Mouse (Mus musculus) myocyte (in vitro differentiated cells): ENCODE data around the gene Rhbdd2. TPM values are rescaled to one million over a fixed set of nuclear protein-coding genes. Genes with fewer than 3 reads are reported as not detected.

Experiments used
- H3K27me3 ChIP-seq: one replicate; pipeline ENCODE4 v1.6.1; 2011; ENCODE audit not compliant: control insufficient read depth, insufficient read depth, insufficient read length
- H3K36me3 ChIP-seq: one replicate; pipeline ENCODE4 v1.6.1; 2011; ENCODE audit not compliant: control insufficient read depth, insufficient read depth
- H3K4me2 ChIP-seq: one replicate; pipeline ENCODE4 v1.6.1; 2011; ENCODE audit warnings: low read depth, control low read depth
- H3K4me3 ChIP-seq: one replicate; pipeline ENCODE4 v1.5.1; 2011; ENCODE audit warnings: mild to moderate bottlenecking, control low read depth, moderate library complexity
- H3K79me2 ChIP-seq: one replicate; pipeline ENCODE4 v1.6.1; 2011; ENCODE audit not compliant: control insufficient read depth, insufficient read depth
- H3ac ChIP-seq: one replicate; pipeline ENCODE4 v1.6.1; 2011; ENCODE audit not compliant: control insufficient read depth, insufficient read length
- CEBPB ChIP-seq: IDR thresholded peaks from 2 replicates; pipeline ENCODE4 v1.6.1; 2011; ENCODE audit warnings: mild to moderate bottlenecking, moderate library complexity; ENCODE audit not compliant: poor library complexity, insufficient read depth, severe bottlenecking
- E2F4 ChIP-seq: IDR thresholded peaks from one replicate; pipeline ENCODE4 v1.6.1; 2011; ENCODE audit warnings: mild to moderate bottlenecking, control low read depth, moderate library complexity; ENCODE audit not compliant: insufficient read depth
- MAX ChIP-seq: IDR thresholded peaks from one replicate; pipeline ENCODE4 v1.6.1; 2011; ENCODE audit warnings: low read depth, mild to moderate bottlenecking, control low read depth
- MYOD1 ChIP-seq, 3 experiments: IDR thresholded peaks; one replicate each; pipeline ENCODE4 v1.6.1; 2011; ENCODE audit warnings: control low read depth in 2 of 3, low read depth in 2 of 3, mild to moderate bottlenecking in 2 of 3, moderate library complexity in 1 of 3; ENCODE audit not compliant: insufficient read length in 2 of 3, control insufficient read depth in 1 of 3
- MYOG ChIP-seq, 3 experiments: IDR thresholded peaks; one replicate each; pipeline ENCODE4 v1.6.1; 2011; ENCODE audit warnings: control low read depth in 2 of 3, low read depth in 2 of 3, mild to moderate bottlenecking in 2 of 3; ENCODE audit not compliant: insufficient read length in 2 of 3, control insufficient read depth in 1 of 3, insufficient read depth in 1 of 3
- POLR2A ChIP-seq: IDR thresholded peaks from one replicate; pipeline ENCODE4 v1.6.1; 2011; ENCODE audit warnings: low read depth, mild to moderate bottlenecking, control low read depth, moderate library complexity; ENCODE audit not compliant: insufficient read length
- POLR2AphosphoS2 ChIP-seq: IDR thresholded peaks from one replicate; pipeline ENCODE4 v1.6.1; 2011; ENCODE audit warnings: low read depth, control low read depth; ENCODE audit not compliant: insufficient read length
- REST ChIP-seq: IDR thresholded peaks from one replicate; pipeline ENCODE4 v1.6.1; 2011; ENCODE audit warnings: mild to moderate bottlenecking, control low read depth, moderate library complexity; ENCODE audit not compliant: insufficient read depth, insufficient read length
- SRF ChIP-seq: IDR thresholded peaks from one replicate; pipeline ENCODE4 v1.6.1; 2011; ENCODE audit warnings: low read depth; ENCODE audit not compliant: control insufficient read depth, insufficient read length
- TCF12 ChIP-seq: IDR thresholded peaks from one replicate; pipeline ENCODE4 v1.6.1; 2011; ENCODE audit warnings: mild to moderate bottlenecking, control low read depth; ENCODE audit not compliant: poor library complexity, insufficient read depth, severe bottlenecking
- TCF3 ChIP-seq: IDR thresholded peaks from one replicate; pipeline ENCODE4 v1.6.1; 2011; ENCODE audit warnings: low read depth, control low read depth; ENCODE audit not compliant: insufficient read length
- USF1 ChIP-seq: IDR thresholded peaks from one replicate; pipeline ENCODE4 v1.6.1; 2011; ENCODE audit warnings: low read depth, mild to moderate bottlenecking, control low read depth, moderate library complexity
- polyA plus RNA-seq: library from polyadenylated mRNA; unstranded; fragments of >200 nt; fragmentation: generic; extraction: Trizol; gene quantifications from one replicate; pipeline ENCODE4 v1.2.1, GENCODE M21; 2012; ENCODE audit warnings: missing spikeins

Rhbdd2 gene
- polyA plus RNA-seq, 1 experiment: 16.7 TPM

DNA sequence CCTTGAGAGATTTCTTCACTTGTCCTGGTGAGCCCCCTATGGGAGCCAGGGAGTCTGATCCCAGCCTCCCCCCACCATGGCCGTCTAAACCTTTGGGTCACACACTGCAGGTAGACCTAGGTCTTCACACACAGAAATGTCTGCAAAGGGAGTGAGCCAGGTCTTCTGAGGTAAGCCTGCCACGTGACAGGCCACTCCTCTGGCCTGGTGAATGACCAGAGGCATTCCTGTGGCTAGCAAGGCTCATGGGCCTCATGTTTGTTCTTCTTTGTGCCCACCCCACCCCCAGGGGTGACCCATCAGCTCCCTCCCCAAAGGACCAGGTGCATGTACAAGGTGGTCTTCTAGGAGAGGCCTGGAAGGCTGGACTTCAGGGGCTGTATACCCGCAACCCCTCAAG is 19.1 kb downstream of the Rhbdd2 start:
- Histone ChIP-seq H3ac (no peak overlapping the region), H3K4me2 (no peak overlapping the region), H3K36me3 (no peaks in the 10 kb centered on the region), H3K79me2 (no peaks in the 10 kb centered on the region), H3K4me3 (no peak overlapping the region), H3K27me3 (no peaks in the 10 kb centered on the region)
- TF ChIP-seq POLR2A: no peak
- no peak for TF ChIP-seq TCF3
- TF ChIP-seq POLR2AphosphoS2: no peak
- no peak for TF ChIP-seq MYOD1 (IDR thresholded peaks at IDR 0.05; ENCODE audit: control insufficient read depth in 1 of 3, insufficient read length in 2 of 3, low read depth in 2 of 3)
- no peak for TF ChIP-seq CEBPB
- no peak for TF ChIP-seq E2F4
- no peak for TF ChIP-seq MAX
- no peak for TF ChIP-seq TCF12
- TF ChIP-seq USF1: no peak
- no peak for TF ChIP-seq REST
- no peak for TF ChIP-seq SRF
- TF ChIP-seq MYOG (IDR thresholded peaks at IDR 0.05; ENCODE audit: control insufficient read depth in 1 of 3, insufficient read depth in 1 of 3, insufficient read length in 2 of 3, low read depth in 2 of 3): no peak

DNA sequence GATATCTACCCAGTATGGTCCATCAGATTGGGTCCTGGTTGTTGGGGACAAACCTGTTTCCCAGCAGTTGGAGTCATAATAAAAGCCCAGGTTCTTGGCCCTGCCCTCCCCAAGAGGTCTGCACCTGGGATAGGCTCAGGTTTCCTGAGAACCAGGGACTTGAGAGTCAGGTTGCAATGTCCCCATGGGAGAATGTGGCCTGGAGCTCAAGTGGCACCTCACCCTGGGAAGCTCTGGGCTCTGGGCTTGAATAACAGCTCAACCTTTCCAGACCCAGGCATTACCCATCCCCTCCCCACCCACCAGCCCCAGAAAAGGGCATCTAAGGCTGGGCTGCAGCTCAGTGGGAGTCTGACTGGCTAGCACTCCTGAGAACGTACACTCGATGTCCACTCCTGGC is 20.8 kb downstream of the Rhbdd2 start:
- Histone ChIP-seq H3K4me3 (no peak overlapping the region), H3K27me3 (no peaks in the 10 kb centered on the region), H3K79me2 (no peaks in the 10 kb centered on the region), H3K36me3 (no peaks in the 10 kb centered on the region), H3K4me2 (no peak overlapping the region), H3ac (no peak overlapping the region)
- TF ChIP-seq MYOG (IDR thresholded peaks at IDR 0.05; ENCODE audit: control insufficient read depth in 1 of 3, insufficient read depth in 1 of 3, insufficient read length in 2 of 3, low read depth in 2 of 3) (no peak), MAX (no peak), USF1 (no peak), MYOD1 (IDR thresholded peaks at IDR 0.05; ENCODE audit: control insufficient read depth in 1 of 3, insufficient read length in 2 of 3, low read depth in 2 of 3) (no peak)

DNA sequence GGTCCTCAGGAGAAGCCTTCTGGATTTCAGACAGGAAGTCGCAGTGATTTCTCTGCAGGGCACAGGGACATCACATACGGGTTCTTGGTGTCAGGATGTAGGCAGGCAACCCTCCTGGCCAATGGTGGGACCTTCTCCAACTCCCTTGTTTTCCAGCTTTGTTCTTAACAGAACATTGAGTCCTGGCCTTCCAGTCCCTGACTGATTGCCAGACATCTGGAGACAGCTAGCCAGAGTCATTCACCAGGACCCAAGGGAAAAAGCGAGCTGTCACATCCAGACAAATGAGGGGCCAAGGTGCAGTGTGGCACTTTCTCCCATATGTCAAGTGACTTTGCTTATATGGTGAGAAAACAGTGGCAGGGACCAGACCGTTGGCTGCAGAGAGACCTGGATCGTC is 23.6 kb downstream of the Rhbdd2 start:
- Histone ChIP-seq H3K4me3 (no peak overlapping the region), H3K27me3 (no peaks in the 10 kb centered on the region), H3K4me2 (no peak overlapping the region), H3K36me3 (no peaks in the 10 kb centered on the region), H3K79me2 (no peaks in the 10 kb centered on the region), H3ac (no peak overlapping the region)
- no peak for TF ChIP-seq USF1
- TF ChIP-seq MAX: no peak
- TF ChIP-seq CEBPB: no peak

DNA sequence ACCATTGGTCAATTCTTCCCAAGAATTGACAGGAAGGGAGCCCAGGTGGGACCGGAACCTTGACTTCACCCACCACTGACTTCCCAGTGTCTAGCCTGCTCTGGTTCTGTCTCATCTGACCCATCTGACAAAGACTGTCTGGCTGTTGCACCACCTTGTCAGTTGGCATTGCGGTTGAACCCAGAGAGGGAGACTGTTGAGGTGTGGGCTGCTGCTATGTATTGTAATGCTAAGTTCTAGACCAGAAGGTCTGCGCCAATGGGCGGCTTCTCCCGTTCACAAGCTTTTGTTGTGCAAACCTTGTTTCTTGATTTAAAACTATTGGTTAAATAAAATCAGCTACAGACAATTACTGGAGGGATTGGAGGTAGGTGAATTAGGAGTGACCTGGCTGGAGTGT is 24.7 kb downstream of the Rhbdd2 start:
- Histone ChIP-seq H3K79me2 (no peaks in the 10 kb centered on the region), H3K27me3 (no peaks in the 10 kb centered on the region), H3ac (no peak overlapping the region), H3K36me3 (no peaks in the 10 kb centered on the region), H3K4me3 (no peak overlapping the region), H3K4me2 (no peak overlapping the region)
- TF ChIP-seq USF1 (no peak), REST (no peak), E2F4 (no peak), SRF (no peak), POLR2A (no peak), MYOG (IDR thresholded peaks at IDR 0.05; ENCODE audit: control insufficient read depth in 1 of 3, insufficient read depth in 1 of 3, insufficient read length in 2 of 3, low read depth in 2 of 3) (no peak), POLR2AphosphoS2 (no peak), TCF3 (no peak), TCF12 (no peak), MAX (no peak), MYOD1 (IDR thresholded peaks at IDR 0.05; ENCODE audit: control insufficient read depth in 1 of 3, insufficient read length in 2 of 3, low read depth in 2 of 3) (no peak)

DNA sequence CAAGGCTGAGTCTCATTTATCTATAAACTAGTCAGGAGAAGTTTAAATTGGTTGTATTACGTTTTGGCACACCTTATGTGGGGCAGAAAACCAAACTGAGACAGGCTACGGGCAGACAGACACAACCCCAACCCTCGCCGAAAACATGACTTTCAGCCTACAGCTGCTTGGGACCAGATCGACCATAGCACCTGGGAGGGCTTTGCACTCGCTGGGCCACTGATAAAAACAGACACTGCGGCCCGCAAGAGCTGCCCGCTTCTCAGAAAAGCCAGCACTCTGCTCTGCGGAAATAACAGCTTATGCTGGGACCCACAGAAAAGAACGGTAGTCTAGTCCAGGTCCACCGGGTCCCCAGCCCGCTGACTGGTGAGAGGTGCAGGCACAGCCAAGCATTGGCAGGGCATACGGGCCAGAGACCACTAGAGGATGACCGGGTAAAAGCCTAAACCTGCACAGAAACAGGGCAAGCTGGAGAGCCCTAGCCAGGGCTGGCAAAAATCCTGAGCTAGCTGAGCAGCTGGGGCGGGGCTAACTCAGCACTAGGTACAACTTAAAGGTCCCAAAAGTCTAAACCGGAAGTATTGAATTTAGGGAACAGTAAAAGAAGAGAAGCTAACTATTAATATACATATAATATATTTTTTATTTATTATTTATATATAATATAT is 25.4 kb downstream of the Rhbdd2 start:
- no peak overlapping the region for H3K4me2 ChIP-seq
- no peak overlapping the region for H3ac ChIP-seq
- no peak overlapping the region for H3K4me3 ChIP-seq
- no peaks in the 10 kb centered on the region for H3K27me3 ChIP-seq
- TF ChIP-seq USF1: no peak
- TF ChIP-seq MYOD1 (IDR thresholded peaks at IDR 0.05; ENCODE audit: control insufficient read depth in 1 of 3, insufficient read length in 2 of 3, low read depth in 2 of 3): no peak
- TF ChIP-seq MYOG (IDR thresholded peaks at IDR 0.05; ENCODE audit: control insufficient read depth in 1 of 3, insufficient read depth in 1 of 3, insufficient read length in 2 of 3, low read depth in 2 of 3): no peak
- no peak for TF ChIP-seq CEBPB
- no peak for TF ChIP-seq TCF12
- TF ChIP-seq TCF3: no peak
- no peak for TF ChIP-seq E2F4
- TF ChIP-seq SRF: no peak
- no peak for TF ChIP-seq REST
- no peaks in the 10 kb centered on the region for H3K79me2 ChIP-seq
- H3K36me3 ChIP-seq: no peaks in the 10 kb centered on the region
